Mouse (Mus musculus) heart, embryonic 16.5 days (tissue): Measurements from ENCODE around the gene Mdh2. TPM values are rescaled to one million over a fixed set of nuclear protein-coding genes. Genes with fewer than 3 reads are reported as not detected.

Experiments used
- ATAC-seq: fragments of 200-750 bp; cut with Nextera tagmentation; replicated peaks from 2 replicates; pipeline ENCODE4 v1.8.0; 2017; ENCODE audit warnings: moderate number of reproducible peaks; ENCODE audit not compliant: insufficient read depth, low FRiP score; ENCODE audit errors: extremely low read depth
- H3K27ac ChIP-seq: fragments of 300-500 bp; sonication (generic); 2 replicates; pipeline ENCODE4 v1.5.1; 2014; ENCODE audit warnings: mild to moderate bottlenecking, low read length, control low read depth, moderate library complexity
- H3K27me3 ChIP-seq: fragments of 300-500 bp; sonication (generic); 2 replicates; pipeline ENCODE4 v1.6.1; 2014; ENCODE audit warnings: low read length, mixed read lengths; ENCODE audit not compliant: control insufficient read depth, insufficient read depth
- H3K36me3 ChIP-seq: fragments of 300-500 bp; sonication (generic); 2 replicates; pipeline ENCODE4 v1.6.1; 2014; ENCODE audit not compliant: control insufficient read depth, insufficient read depth
- H3K4me1 ChIP-seq: fragments of 300-500 bp; sonication (generic); 2 replicates; pipeline ENCODE4 v1.6.1; 2014; ENCODE audit warnings: low read length, mixed read lengths; ENCODE audit not compliant: control insufficient read depth, insufficient read depth
- H3K4me2 ChIP-seq: fragments of 300-500 bp; sonication (generic); 2 replicates; pipeline ENCODE4 v1.6.1; 2014; ENCODE audit warnings: low read depth, mild to moderate bottlenecking, control low read depth, low read length
- H3K4me3 ChIP-seq: fragments of 300-500 bp; sonication (generic); 2 replicates; pipeline ENCODE4 v1.5.1; 2014; ENCODE audit warnings: mild to moderate bottlenecking, control low read depth, low read length
- H3K9ac ChIP-seq: fragments of 300-500 bp; sonication (generic); 2 replicates; pipeline ENCODE4 v1.6.1; 2014; ENCODE audit warnings: low read length, control low read depth
- H3K9me3 ChIP-seq: fragments of 300-500 bp; sonication (generic); replicated peaks from 2 replicates; pipeline ENCODE4 v1.6.1; 2016; ENCODE audit warnings: low read length; ENCODE audit not compliant: control insufficient read depth
- whole genome bisulfite sequencing: fragments of 180-500 bp; shearing (Covaris S2); extraction: QIAGEN DNeasy Blood & Tissue Kit; methylation state at CpG from one replicate; pipeline ENCODE4 v1.1.7; 2014; 5-methylcytosine and 5-hydroxymethylcytosine counted together
- polyA plus RNA-seq: library from polyadenylated mRNA; unstranded; fragments of >200 nt; fragmentation: Nextera tagmentation; extraction: Ambion mirVana; gene quantifications from 2 replicates; pipeline ENCODE4 v1.2.1, GENCODE M21; 2015

The Mdh2 gene
- polyA plus RNA-seq, 1 experiment from 2014 or later: 1,333 TPM

DNA sequence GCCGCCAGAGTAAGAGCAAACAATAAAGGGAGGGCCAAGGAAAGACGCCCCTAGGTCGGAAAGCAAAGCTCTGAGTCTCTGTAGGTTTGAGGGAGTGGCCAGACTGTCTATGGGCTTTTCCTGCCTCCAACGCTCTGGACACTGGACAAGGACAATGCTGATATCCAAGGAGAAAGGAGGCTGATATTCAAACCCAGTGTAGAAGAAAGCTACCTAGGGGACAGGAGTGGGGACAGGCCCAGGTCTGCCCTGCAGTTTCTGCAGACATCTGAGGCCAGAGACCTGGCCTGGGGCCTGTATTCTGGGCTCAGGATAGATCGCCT lies 16.5 kb downstream of the Mdh2 start:
- Histone ChIP-seq H3K27me3 (no peaks in the 10 kb centered on the region), H3K4me2 (peak overlapping the region; percentile 67), H3K9me3 (no peaks in the 10 kb centered on the region), H3K4me1 (peaks cover 10% of the 10 kb centered on the region), H3K36me3 (peaks cover 22% of the 10 kb centered on the region), H3K9ac (peak overlapping the region; percentile 72), H3K27ac (peak overlapping the region; percentile 68; the same call in 1 of the 2 replicates), H3K4me3 (peak overlapping the region; percentile 51)
- no peak; the same call in 1 of the 2 replicates for ATAC-seq
- WGBS: 8% methylated on average over 5 of the region's 5 CpGs

DNA sequence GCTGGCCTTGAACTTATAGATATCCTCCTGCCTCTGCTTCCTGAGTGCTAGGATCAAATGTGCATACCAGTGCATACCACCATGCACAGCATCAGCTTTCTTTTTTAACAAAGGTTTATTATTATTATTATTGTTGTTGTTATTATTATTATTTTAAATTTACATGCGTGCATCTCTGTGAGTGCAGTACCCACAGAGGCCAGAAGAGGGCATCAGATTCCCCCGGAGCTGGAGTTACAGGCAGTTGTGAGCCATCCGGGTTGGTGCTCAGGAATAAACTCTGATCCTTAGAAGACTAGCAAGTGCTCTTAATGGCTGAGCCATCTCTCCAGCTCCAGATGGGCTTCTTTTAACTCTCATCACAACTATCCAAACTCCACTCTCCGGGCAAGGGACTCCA lies 21.5 kb downstream of the Mdh2 start:
- 42% methylated on average over 4 of the region's 4 CpGs for WGBS
- Histone ChIP-seq H3K27ac (no peak overlapping the region), H3K4me3 (no peak overlapping the region), H3K4me1 (peaks cover 4% of the 10 kb centered on the region), H3K4me2 (no peak overlapping the region), H3K9ac (no peak overlapping the region), H3K36me3 (no peaks in the 10 kb centered on the region), H3K9me3 (no peaks in the 10 kb centered on the region), H3K27me3 (0 out of 2 replicates have a peak, but pooled peaks cover 2% of the 10 kb centered on the region)
- no peak for ATAC-seq

DNA sequence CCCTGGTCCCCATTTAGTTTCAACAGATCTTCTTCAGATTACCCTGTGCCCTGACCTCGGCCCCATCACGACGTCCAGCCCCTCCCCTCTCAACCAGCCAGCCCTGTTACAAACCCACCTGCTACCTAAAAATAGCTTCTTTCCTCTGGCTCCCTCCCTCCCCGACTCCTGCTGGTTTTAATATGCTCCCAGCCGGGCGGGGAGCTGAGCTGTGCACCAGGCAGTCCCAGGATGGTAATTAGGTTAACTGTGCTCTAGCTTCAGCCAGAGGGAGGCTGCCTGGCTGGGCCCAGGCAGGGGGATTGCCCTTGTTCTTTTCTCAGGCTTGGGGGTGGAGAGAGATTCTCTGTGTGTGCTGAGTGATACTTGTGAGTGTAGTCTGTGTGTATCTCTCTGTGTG lies 22.6 kb downstream of the Mdh2 start:
- H3K27me3 ChIP-seq: 0 out of 2 replicates have a peak, but pooled peaks cover 2% of the 10 kb centered on the region
- no peaks in the 10 kb centered on the region for H3K36me3 ChIP-seq
- WGBS: under 1% methylated on average over 6 of the region's 6 CpGs
- no peak overlapping the region for H3K27ac ChIP-seq
- H3K9ac ChIP-seq: no peak overlapping the region
- H3K4me3 ChIP-seq: no peak overlapping the region
- no peaks in the 10 kb centered on the region for H3K4me1 ChIP-seq
- no peak overlapping the region for H3K4me2 ChIP-seq
- peak; percentile 49; the same call in 1 of the 2 replicates for ATAC-seq
- H3K9me3 ChIP-seq: no peaks in the 10 kb centered on the region

DNA sequence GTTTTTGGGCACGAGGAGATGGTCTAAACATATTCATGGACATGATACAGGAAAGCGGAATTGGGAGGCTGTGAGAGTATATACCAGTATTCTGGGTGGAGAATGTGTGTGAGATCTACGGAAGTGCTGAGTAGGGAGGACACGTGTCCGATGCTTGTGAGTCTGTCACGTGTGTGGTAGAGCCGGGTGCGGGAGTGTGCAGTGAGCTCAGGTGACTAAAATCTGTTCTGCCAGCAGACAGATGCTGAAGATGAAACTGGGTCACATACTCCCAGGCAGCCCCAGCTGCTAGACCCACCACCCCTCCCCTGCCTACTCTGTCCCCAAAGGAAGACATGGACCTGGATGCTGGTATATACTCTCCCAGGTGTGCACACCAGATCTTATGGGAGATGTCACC lies 24.4 kb downstream of the Mdh2 start:
- Histone ChIP-seq H3K4me1 (peaks cover 2% of the 10 kb centered on the region; the same call in 1 of the 2 replicates), H3K4me3 (no peak overlapping the region), H3K36me3 (no peaks in the 10 kb centered on the region), H3K27me3 (0 out of 2 replicates have a peak, but pooled peaks cover 2% of the 10 kb centered on the region), H3K4me2 (no peak overlapping the region), H3K9me3 (no peaks in the 10 kb centered on the region), H3K27ac (no peak overlapping the region), H3K9ac (no peak overlapping the region)
- 86% methylated on average over 8 of the region's 8 CpGs for WGBS
- ATAC-seq: no peak

DNA sequence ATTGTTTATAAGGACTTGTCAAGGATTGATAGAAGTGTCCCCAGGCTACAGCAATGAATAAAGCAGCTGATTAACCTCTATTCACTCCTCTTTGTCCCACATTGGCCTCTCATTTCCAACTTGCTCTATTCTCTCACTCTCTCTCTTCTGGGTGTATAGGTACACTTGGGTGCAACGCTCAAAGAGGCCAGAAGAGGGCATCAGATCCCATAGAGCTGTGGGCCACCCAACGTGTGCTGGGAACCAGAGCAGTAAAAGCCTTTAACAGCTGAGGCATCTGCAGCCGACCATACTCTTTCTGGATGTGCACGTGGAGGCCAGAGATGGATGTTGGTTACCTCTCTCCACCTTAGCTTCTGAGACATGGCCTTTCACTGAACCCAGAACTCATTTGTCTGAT lies 24.9 kb downstream of the Mdh2 start:
- Histone ChIP-seq H3K4me1 (peaks cover 2% of the 10 kb centered on the region; the same call in 1 of the 2 replicates), H3K27ac (no peak overlapping the region), H3K9me3 (no peaks in the 10 kb centered on the region), H3K27me3 (0 out of 2 replicates have a peak, but pooled peaks cover 2% of the 10 kb centered on the region), H3K4me2 (no peak overlapping the region), H3K4me3 (no peak overlapping the region), H3K36me3 (no peaks in the 10 kb centered on the region), H3K9ac (no peak overlapping the region)
- 46% methylated on average over 4 of the region's 4 CpGs for WGBS
- ATAC-seq: no peak

DNA sequence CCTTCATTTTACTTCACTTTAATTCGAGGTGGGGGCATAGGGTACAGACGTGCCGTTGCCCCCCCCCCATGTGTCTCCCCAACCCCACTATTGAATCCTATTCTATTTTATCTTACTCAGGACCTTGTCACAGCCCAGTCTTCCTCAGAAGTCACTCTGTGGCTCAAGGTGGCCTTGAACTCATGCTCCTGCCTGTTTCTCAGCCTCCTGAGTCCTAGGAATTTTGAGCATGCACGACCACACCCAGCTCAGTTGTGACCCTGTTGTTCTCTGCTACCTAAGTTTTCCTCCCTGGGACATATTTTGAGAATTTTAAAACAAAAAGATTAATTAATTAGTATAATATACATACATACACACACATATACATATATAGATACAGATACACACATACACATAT lies 25.4 kb downstream of the Mdh2 start:
- H3K4me1 ChIP-seq: peaks cover 2% of the 10 kb centered on the region; the same call in 1 of the 2 replicates
- H3K9ac ChIP-seq: no peak overlapping the region
- H3K4me2 ChIP-seq: no peak overlapping the region
- H3K9me3 ChIP-seq: no peaks in the 10 kb centered on the region
- no peak overlapping the region for H3K4me3 ChIP-seq
- 77% methylated on average over 4 of the region's 4 CpGs for WGBS
- 0 out of 2 replicates have a peak, but pooled peaks cover 2% of the 10 kb centered on the region for H3K27me3 ChIP-seq
- H3K36me3 ChIP-seq: no peaks in the 10 kb centered on the region
- H3K27ac ChIP-seq: no peak overlapping the region
- no peak for ATAC-seq

DNA sequence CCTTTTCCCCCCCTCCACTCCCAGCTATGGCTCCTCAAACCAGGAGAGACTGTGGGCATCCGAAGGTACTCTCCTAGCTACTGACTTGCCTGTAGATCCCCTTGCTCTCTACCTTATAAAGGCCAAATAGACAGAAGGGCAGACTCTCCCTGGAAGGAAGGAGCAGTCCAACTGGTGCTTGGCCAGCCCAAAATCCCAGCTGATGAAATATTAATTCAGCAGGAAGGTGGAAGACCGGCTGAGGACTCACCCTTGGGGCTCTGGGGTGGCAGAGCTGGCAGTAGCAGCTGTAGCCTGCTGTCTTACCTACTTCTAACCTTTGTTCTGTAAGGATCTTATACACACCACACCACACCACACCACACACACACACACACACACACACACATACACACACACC lies 26.5 kb downstream of the Mdh2 start:
- no peaks in the 10 kb centered on the region for H3K9me3 ChIP-seq
- no peaks in the 10 kb centered on the region for H3K36me3 ChIP-seq
- WGBS: 57% methylated on average over 2 of the region's 2 CpGs
- no peak overlapping the region for H3K4me2 ChIP-seq
- 0 out of 2 replicates have a peak, but pooled peaks cover 2% of the 10 kb centered on the region for H3K27me3 ChIP-seq
- H3K4me3 ChIP-seq: no peak overlapping the region
- ATAC-seq: no peak
- no peak overlapping the region for H3K9ac ChIP-seq
- H3K27ac ChIP-seq: no peak overlapping the region
- peaks cover 2% of the 10 kb centered on the region; the same call in 1 of the 2 replicates for H3K4me1 ChIP-seq

DNA sequence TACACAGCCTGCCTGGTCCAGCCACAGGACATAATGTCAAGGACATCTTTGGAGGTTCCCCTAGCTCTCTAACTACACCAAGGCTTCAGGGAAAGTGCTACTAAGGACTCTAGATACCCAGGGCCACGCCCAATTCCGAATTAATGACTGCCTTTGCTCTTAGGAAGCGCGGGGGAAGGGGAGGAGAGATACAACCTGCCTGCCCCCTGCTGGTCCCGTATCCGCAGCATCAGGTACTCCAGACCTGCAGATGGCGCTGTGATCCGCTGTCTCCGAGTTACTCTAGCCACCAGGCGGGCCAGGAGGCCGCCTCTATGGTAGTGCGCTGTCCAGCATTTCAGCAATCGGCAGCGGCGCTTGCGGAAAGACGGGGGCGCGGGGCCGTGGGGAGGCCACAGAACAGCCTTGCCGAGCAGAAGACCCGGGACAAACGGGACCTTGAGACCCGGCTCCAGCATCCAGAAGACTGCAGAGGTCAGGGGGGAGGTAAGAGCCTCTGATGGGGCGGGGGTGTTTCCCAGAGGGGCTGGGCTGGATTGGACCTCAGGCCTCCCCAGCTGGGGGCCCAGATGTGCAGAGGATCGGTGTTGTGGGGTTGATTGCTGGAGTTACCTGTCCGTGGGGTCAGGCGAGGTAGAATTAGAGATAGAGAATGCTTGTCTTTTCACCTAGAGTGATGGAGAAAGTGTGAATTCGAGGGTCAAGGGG lies 28.4 kb downstream of the Mdh2 start, which contains the start of gene Srrm3:
Gene Srrm3 (plus strand): TSS at position 336 of the 708 bp plus-strand sequence.
- peak; percentile 49; the same call in 1 of the 2 replicates for ATAC-seq
- no peak within 1 kb of the TSS for H3K27ac ChIP-seq
- H3K4me1 ChIP-seq: peaks cover 2% of the 10 kb centered on the region; the same call in 1 of the 2 replicates
- H3K9me3 ChIP-seq: no peaks in the 10 kb centered on the region
- H3K4me2 ChIP-seq: no peak within 1 kb of the TSS
- no peak within 1 kb of the TSS for H3K9ac ChIP-seq
- 0 out of 2 replicates have a peak, but pooled peaks cover 2% of the 10 kb centered on the region for H3K27me3 ChIP-seq
- no peaks in the 10 kb centered on the region for H3K36me3 ChIP-seq
- WGBS: 4% methylated on average over 29 of the region's 29 CpGs
- no peak within 1 kb of the TSS for H3K4me3 ChIP-seq

DNA sequence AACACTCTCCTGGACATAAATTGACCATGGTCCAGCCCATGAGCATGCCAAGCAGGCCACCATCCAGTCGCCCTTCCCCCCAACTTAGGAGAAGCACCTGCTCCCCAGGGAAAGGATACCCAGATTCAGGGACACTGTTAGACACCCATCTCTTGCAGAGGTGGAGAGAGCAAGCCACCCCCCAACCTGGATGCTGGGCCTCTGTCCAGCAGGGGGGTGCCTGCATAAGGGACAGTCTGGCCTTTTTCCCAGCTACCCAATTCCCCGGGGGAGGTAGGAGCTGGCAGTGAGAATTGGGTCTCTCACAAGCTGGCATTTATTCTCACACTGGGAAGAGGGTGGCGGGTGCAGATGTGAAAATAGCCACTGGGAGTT lies 29.0 kb downstream of the Mdh2 start:
- no peak overlapping the region for H3K4me3 ChIP-seq
- 46% methylated on average over 3 of the region's 3 CpGs for WGBS

More for the DNA sequence above, 29.0 kb downstream of the Mdh2 start:
- Histone ChIP-seq H3K36me3 (no peaks in the 10 kb centered on the region), H3K9ac (no peak overlapping the region), H3K27ac (no peak overlapping the region), H3K9me3 (no peaks in the 10 kb centered on the region), H3K4me1 (peaks cover 2% of the 10 kb centered on the region; the same call in 1 of the 2 replicates), H3K4me2 (no peak overlapping the region), H3K27me3 (0 out of 2 replicates have a peak, but pooled peaks cover 2% of the 10 kb centered on the region)
- ATAC-seq: no peak
